Mouse (Mus musculus): ENCODE results near the gene Gpkow.

Gene Gpkow

DNA sequence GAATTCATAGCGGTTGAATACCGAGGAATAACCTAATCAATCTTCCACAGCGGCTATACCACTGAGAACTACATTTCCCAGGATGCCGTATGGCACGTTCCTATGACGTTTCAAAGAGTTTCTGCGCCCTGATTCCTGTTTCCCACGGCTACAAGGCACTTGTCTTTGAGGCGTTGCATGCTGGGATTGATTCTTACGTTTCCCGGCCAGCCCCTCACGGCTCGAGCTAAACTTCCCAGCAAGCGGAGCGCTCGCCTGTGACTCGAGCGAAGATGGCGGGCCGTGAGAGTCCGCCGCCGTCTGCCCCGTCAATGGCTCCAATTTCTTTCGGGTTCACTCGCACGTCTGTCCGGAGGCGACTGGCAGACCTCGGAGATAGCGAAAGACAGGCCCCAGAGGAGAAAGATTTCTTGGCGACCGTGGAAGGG, at the start of gene Gpkow:
Gpkow (plus strand) TSS at position 178 of the 428 bp plus-strand sequence.
- peak; percentile 92 for DNase-seq (ENCODE audit: low spot score)

DNA sequence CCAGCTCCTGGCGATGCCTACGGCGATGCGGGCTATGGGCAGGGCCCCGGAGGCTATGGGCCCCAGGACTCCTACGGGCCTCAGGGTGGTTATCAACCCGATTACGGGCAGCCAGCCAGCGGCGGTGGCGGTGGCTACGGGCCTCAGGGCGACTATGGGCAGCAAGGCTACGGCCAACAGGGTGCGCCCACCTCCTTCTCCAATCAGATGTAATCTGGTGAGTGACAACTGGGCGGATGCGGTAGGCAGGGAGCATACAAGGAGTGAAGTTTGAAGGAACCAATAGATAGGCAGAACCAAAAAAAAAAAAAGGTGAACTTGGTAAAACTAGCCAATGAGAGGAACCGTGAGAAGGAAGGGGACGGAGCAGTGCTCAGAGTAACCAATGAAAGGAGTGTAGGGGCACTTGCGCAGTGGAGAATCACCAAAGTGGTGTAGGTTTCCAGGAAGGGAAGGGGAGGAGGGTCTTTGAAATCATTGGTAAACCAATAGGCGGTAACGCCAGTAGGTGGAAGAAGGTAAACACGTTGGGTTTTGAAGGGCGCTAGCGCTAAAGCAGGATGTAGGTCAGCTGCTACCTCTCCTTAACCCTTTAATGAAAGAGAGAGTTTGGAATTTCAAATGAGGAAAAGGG, 48.1 kb upstream of the Gpkow start:
- peak; percentile 78 for DNase-seq (ENCODE audit: low spot score)

DNA sequence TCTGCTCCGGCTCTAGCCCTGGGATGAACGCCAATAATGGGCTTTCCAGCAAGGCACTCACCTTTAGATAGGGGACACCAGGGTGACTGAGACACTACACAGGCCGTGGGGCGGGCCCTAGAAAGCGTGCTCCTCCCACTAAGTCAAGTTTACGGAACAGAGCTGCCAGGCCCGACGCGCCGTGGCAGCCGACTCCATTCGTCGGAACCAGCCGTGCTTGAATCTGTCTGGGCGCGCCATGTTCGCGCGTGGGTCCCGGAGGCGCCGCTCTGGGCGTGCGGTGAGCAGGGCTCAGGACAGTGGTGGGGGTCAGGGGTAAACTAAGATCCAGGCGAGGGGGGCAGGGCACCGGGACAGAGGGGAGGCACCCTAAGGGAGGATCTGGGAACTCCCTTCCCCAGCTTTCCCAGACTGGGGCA, 39.7 kb upstream of the Gpkow start, which contains the start of gene Prickle3:
Prickle3 (plus strand) TSS at position 40 of the 419 bp plus-strand sequence.
- DNase-seq (ENCODE audit: low spot score): peak; percentile 46

DNA sequence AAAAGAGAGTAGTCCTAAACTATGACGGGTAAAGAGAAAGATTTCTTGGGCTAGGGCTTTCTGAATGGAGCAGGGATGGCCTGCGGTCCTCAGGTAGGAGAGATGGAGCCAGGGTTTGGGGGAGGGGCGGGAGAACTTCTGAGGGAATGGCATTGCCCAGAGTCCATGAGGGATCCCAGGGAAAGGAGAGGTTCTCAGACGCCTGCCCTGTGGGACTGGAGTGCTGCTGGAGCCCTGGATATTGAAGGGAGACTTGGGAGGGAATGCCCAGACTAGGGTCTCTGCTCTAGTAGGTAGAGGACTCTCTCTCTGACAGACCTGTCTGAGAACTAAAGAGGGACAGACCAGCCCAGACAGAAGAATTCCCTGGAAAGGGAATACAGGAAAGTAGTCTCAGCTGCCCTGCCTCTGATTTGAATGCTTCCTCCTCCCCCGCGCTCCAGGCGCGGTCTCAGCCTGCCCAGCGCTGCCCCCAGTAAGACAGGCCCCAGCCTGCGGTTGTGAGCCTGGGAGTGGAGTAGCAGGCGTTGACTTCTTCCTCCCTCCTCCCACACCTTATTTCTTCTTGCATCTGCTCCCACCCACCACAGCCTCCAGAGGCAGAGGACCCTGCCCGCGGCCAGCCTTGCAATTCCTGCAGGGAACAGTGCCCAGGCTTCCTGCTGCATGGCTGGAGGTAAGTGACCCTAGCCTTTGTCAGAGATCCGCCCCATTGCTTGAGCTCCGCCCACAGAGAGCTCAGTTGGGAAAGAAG, 38.7 kb upstream of the Gpkow start:
- peak; percentile 47 for DNase-seq (ENCODE audit: low spot score)

DNA sequence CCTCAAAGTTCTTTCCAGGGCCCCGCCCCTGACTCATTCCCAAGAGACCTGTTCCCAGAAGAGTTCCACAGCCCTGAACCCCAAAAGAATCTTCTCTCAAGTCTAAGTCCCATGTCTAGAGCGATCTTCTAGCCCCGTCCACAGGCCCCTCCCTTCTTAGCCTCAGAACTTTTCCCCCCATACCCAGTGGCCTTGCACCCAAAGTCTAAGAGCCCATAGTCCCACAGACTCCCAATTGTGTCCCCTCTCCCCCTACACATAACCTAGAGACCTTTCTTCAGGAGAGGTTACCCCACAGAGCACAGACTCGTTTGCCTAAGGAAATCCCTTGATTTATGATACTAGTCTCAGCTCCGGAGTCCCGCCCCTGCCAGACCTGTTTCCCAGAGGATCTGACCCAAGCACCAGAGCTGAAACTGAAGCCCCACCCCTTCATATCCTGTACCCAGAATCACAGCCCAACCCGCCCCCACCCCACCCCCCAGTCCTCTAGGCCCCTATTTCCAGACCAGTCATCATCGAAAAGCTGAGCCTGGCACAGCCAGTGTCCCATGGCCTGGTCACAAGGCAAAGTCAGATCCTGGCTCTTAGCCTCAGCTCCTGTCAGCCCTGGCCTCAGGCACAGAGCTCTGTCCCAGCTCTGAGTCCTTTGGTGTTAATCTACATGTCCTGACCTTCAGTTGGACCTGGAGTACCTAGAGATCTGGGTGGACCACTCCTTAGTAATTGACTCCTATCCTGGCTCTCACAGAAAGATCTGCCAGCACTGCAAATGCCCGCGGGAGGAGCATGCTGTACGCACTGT, 37.9 kb upstream of the Gpkow start:
- DNase-seq (ENCODE audit: low spot score): peak; percentile 31

DNA sequence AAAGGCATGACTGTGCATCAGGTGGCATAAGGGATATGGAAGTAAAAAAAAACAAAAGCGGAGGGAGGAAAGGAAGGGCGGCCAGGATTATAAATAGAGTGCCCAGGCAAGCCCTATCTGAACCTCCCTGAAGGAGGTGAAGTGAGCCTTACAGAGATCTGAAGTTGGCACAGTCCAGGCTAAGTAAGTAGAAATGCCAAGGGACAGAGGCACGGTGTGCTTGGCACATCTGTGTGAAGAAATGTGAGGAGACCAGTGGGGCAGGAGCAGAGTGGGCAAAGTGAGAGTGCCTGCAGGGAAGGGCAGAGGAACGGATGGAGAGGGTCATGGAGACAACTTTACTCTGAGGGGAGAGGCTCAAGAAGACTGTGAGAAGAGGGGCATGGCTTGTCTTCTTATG, 35.8 kb upstream of the Gpkow start:
- no peak for DNase-seq (ENCODE audit: low spot score)

DNA sequence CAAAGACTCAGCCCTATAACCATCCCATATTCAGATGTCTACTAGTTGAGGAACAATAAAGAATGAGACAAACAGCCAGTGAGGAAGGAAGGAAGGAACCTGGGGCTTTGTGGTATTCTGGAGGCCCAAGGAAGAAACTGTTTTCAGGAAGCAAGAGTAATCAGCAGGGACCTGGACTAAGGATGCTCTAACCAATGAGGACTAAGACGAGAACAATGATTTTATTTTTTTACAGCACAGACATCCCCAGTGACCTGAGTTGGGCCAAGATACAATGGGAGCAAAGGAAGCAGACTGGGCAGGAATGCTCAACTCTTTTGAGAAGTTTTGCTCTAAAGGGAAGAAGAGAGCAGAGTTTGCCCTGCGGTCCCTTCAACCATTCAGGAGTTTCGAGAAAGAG, 34.0 kb upstream of the Gpkow start:
- DNase-seq (ENCODE audit: low spot score): no peak

DNA sequence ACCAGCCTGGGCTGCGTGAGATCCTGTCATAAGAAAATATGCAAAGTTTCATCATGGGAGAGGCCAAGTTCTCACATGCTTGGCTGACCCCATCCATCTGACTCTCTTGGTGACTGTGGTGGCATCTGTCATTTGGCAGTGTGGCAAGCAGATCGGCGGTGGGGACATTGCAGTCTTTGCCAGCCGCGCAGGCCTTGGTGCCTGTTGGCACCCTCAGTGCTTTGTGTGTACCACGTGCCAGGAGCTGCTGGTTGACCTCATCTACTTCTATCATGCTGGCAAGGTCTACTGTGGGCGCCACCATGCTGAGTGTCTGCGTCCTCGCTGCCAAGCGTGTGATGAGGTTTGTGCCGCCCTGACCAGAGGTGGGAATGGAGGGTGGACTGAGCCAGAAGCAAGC, 32.1 kb upstream of the Gpkow start:
- DNase-seq (ENCODE audit: low spot score): no peak

DNA sequence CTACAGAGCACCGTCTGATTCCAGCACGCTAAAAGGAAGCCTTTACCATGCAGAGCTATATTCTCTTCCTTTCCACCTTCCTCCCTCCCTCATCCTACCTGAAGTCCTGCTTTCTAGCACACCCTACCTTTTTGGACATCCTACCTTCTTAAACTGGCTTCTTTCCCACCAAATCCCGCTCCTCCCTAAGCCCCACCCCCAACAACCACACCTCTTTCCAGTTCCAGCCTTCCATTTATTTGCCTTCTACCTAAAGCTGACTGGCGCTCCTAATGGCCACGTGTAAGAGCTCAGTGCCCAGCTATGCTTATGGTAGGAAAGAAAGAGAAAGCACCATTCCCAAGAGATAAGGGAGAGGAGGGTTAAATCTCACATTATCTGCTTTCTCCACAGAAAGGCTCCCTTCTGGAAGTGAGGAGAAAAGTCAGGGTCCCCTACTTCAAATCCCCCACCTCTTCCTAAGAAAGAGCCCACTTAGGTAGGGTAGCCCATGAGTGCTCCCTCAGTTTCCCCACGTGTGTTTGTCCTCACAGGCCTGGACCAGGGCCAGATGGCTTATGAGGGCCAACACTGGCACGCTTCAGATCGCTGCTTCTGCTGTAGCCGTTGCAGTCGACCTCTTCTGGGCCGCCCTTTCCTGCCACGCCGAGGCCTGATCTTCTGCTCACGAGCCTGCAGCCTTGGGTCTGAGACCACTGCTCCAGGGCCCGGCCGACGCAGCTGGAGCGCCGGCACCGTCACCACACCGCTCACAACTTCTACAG, 31.0 kb upstream of the Gpkow start:
- no peak for DNase-seq (ENCODE audit: low spot score)

DNA sequence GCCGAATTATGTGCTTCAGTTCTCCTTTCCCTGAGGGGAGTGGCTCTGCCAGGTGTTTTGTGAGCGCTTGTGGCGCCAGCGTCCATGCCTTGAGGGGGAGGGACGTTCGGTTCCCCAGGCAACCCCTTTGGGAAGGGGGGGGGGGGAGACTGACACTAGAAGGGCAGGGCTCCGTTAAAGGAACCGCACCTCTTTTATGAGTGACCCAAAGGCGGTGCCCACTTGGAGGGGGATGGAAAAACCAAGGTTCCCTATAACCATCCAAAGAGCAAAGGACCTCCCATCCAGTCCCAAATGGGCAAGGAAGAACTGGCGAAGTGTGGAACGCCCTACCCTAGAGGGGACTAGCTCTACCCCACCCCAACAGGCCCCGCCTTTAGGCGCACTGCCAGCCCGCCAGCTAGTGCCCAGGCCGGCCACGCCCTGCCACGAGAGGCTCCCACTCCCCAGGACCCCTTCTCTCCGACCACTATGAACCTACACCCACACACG, 26.5 kb upstream of the Gpkow start:
- DNase-seq (ENCODE audit: low spot score): peak; percentile 72

DNA sequence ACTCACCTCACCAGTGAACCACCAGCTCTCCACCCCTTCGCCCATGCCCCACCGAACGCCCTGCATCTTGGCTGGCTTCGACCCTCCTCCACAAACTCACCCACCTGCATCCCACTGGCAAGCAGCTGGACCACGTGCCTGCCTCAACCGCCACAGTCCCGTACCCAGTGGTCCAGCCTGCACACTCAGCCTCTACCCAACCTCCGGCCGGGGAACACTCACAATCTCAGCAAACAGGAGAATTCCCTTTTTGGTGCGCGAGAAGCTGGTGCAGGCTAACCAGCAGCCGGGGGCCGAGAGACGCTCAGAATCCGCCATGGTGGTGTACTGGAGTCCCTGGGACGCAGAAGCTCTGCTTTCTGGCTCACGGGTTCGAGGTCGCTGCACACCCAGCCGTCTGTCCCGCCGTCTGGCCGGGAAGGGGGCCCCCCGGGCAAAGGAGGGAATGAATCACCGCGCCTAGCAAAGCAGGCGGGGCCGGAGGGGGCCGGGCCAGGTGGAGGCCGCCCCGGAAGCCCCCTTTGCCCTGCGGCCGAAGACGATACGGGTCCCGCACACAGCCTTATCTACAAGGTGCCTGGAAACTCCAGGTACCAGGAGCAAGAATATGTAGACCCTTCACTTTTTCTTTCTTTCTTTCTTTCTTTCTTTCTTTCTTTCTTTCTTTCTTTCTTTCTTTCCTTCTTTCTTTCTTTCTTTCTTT, 25.9 kb upstream of the Gpkow start, which contains the start of gene Plp2:
Plp2 (minus strand) TSS at position 470 of the 703 bp plus-strand sequence.
- DNase-seq (ENCODE audit: low spot score): peak; percentile 53

DNA sequence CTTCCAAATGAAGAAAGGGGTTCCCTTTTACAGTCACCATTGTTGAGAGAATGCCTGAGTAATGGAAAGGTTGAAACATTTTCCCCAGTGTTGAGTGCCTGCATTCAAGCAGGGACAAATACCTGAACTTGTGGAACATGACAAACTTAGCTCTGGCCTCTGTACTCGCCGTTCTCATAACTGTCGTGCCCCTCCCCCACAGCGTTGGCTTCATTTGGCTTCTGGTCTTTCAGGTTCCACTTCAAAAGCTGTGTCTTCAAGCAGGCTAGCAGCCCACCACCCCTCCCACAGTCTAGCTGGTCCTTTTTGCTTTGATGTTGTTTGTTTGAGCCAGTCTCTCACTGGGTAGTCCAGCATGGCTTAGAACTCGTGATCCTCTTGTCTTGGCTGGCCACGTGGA, 24.2 kb upstream of the Gpkow start:
- no peak for DNase-seq (ENCODE audit: low spot score)

DNA sequence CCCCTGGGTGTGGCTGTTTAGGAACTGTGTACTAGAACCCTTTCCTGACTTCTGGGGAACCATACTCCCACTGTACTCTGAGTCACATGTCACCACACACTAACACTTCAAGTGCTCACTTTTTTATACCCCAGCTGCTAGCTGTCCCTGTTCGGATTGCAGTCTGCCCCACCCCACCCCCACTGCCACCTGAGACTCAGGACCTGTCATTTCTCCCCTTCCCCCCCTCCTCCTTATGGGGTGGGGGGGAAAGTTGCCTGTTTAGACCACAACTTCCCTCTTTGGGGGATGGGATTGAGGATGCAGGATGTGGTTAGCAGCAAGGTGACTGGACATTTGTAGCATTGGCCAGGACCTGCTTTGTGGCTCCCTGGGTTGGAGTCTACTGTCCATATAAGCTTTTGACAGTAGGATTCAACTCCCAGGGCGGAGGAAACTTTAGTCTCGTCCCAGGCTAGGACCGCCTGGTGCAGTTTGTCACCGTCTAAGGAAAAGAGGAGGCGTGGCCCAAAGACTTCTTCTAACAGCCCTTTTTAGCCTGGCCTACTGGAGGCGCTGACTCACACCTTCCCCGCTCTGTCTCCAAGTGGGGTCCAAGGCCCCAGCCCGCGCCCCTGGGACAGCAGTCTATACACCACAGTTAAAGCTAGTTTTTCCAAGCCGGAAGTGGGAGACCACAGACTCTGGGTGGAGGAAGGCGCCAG, 23.2 kb upstream of the Gpkow start:
- DNase-seq (ENCODE audit: low spot score): peak; percentile 63

DNA sequence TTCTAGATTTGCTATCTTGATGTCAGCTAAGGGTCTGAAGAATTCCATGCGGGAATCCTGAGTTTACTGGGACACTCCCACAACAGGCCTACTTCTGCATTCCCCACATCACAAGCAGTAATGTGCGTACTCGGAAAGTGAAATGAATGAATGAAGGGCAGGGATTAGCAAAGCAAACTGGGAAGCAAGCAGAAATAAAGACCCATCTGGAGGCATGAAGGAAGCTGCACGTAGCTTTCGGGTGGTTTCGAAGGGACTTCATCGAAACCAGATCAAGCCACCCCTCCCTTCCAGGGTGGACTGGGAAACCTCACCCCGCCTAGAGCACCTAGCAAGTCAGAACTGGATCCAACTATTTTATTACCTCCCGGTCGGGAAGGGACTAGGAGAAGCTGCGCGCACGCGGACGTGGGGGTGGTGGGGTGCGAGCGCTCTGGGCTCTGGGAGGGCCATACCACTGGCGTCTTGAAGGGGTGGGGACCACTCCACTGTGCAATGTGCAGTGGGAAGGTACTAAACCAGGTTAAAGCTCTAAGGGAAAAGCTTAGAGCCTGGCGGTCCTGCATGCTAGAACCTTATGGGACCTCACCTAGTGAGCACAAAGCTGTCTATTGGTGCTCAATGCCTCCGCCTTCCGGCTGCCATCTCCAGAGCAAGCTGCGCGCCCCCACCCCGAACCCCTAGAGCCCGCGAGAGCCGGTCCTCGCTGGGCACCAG, 22.5 kb upstream of the Gpkow start:
- peak; percentile 52 for DNase-seq (ENCODE audit: low spot score)

DNA sequence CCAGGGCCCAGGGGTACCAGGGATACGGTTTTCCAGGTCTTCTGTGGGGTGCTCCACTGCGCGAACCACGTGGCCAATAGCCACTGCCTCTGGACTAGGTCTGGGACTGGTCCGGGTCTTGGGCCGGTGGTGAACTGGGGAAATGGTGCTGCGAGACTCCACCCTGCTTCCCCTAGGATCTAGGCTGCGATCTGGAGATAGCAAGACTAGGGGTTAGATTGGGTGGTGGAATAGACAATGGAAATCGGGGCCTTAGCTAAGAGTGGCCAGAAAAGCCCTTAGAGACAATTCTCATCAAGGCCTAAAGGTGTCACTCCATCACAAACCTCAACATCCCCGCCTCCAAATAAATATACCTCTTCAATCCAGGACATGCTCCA, 21.9 kb upstream of the Gpkow start:
- DNase-seq (ENCODE audit: low spot score): peak; percentile 32

DNA sequence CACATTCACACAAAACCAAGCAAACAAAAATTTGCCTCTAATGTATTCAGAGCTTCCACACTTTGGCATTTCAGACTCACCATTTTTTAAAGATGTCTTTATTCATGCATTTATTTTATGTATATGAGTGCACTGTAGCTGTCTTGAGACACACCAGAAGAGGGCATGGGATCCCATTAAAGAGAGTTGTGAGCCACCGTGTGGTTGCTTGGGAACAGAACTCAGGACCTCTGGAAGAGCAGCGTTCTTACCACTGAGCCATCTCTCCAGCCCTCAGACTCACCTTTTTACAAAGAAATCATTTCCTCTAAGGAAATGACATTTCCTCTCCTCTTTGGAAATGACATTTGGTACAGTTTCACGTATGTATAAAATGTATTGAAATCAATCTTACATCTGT, 17.9 kb upstream of the Gpkow start:
- DNase-seq (ENCODE audit: low spot score): no peak

DNA sequence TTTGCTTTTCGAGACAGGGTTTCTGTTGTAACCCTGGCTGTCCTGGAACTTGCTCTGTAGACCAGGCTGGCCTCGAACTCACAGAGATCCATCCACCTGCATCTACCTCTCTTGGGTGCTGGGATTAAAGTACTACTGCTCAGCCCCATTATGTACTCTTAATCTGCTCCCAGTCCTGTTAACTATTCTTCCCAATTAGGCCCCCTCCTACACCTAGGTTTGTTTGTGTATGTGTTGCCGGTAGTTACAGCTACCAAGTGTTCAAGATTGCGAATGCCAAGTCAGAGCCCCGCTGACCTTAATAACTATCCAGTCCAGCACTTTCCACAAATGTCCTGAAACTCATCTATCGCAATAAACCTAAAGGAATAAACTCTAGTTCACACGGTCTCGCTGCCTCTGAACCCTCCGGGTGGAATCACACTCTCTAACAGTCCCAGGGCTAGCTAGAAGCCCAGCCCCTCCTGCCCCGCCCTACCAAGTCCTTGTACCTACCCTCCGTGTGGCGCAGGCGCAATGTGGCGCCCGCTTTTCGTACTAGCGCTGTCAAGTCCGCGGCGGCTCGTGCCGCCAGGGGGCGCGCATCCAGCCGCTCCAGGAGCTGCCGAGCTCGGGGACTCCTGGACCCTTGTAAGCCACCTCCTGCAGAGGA, 17.4 kb upstream of the Gpkow start:
- DNase-seq (ENCODE audit: low spot score): peak; percentile 94

DNA sequence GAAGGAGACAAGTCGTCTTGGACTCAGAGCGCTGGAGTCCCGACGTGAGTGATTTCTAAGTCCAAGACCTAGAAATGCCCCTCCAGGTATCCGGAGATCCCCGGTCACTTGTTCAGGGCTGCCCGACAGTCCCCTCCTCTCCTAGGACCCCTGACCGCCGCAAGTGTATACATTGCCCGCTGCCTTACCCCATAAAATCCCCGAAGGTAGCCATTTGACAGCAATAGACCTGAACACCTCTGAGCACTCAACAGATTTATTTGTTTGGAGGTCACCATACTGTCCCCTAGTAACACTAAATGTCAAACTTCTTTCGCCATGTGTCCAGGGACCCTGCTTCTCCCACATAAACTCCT, 16.9 kb upstream of the Gpkow start:
- no peak for DNase-seq (ENCODE audit: low spot score)

DNA sequence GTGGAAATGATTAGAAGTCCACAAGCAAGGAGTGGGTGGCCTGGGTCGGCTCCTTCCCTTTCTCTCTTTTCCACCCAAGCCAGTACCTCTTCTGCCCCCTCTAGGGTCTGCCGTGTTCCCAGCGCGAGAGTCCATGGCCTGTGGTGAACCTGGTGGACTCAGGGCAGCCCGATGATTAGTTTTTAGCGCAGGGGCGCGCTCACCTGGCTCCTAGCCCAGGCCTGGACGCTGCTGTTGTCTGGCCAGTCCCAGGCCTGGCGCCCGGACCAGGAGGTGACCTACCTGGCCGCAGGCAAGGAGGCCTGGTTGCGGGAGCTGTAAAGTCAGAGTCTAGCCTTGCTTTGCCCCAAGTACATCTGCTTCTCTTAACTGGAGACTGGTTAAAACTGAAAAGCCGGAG, 16.1 kb upstream of the Gpkow start, which contains the start of gene Magix:
Magix (minus strand) TSS at position 388 of the 400 bp plus-strand sequence.
- DNase-seq (ENCODE audit: low spot score): no peak
